Mouse (Mus musculus) limb, embryonic 15.5 days (tissue): ENCODE results near the gene Prss16. TPM values are rescaled to one million over a fixed set of nuclear protein-coding genes. Genes with fewer than 3 reads are reported as not detected.

Source experiments
- ATAC-seq: fragments of 200-750 bp; cut with Nextera tagmentation; 2 replicates; pipeline ENCODE4 v1.8.0; 2017; ENCODE audit warnings: low read depth, moderate TSS enrichment; ENCODE audit not compliant: insufficient number of reproducible peaks, low FRiP score, low TSS enrichment
- H3K27ac ChIP-seq: fragments of 300-500 bp; sonication (generic); 2 replicates; pipeline ENCODE4 v1.5.1; 2015; ENCODE audit warnings: moderate library complexity, mild to moderate bottlenecking, inconsistent platforms
- H3K27me3 ChIP-seq: fragments of 300-500 bp; sonication (generic); 2 replicates; pipeline ENCODE4 v1.6.1; 2015; ENCODE audit warnings: inconsistent platforms
- H3K36me3 ChIP-seq: fragments of 300-500 bp; sonication (generic); 2 replicates; pipeline ENCODE4 v1.6.1; 2015; ENCODE audit warnings: inconsistent platforms
- H3K4me1 ChIP-seq: fragments of 300-500 bp; sonication (generic); 2 replicates; pipeline ENCODE4 v1.6.1; 2015; ENCODE audit warnings: inconsistent platforms
- H3K4me2 ChIP-seq: fragments of 300-500 bp; sonication (generic); 2 replicates; pipeline ENCODE4 v1.6.1; 2015; ENCODE audit warnings: mild to moderate bottlenecking, inconsistent platforms
- H3K4me3 ChIP-seq: fragments of 300-500 bp; sonication (generic); 2 replicates; pipeline ENCODE4 v1.5.1; 2015; ENCODE audit warnings: mild to moderate bottlenecking, inconsistent platforms
- H3K9ac ChIP-seq: fragments of 300-500 bp; sonication (generic); 2 replicates; pipeline ENCODE4 v1.6.1; 2015; ENCODE audit warnings: inconsistent platforms
- H3K9me3 ChIP-seq: fragments of 300-500 bp; sonication (generic); 2 replicates; pipeline ENCODE4 v1.6.1; 2016; ENCODE audit warnings: inconsistent platforms
- WGBS: fragments of 180-500 bp; shearing (Covaris S2); methylation state at CpG from one replicate; pipeline ENCODE4 v1.1.7; 2015; 5-methylcytosine and 5-hydroxymethylcytosine counted together
- polyA plus RNA-seq: library from polyadenylated mRNA; unstranded; fragments of >200 nt; fragmentation: Nextera tagmentation; extraction: Ambion mirVana; gene quantifications from 2 replicates; pipeline ENCODE4 v1.2.1, GENCODE M21; 2015

Prss16 gene
- polyA plus RNA-seq, 1 experiment from 2014 or later = 1.2 TPM

DNA sequence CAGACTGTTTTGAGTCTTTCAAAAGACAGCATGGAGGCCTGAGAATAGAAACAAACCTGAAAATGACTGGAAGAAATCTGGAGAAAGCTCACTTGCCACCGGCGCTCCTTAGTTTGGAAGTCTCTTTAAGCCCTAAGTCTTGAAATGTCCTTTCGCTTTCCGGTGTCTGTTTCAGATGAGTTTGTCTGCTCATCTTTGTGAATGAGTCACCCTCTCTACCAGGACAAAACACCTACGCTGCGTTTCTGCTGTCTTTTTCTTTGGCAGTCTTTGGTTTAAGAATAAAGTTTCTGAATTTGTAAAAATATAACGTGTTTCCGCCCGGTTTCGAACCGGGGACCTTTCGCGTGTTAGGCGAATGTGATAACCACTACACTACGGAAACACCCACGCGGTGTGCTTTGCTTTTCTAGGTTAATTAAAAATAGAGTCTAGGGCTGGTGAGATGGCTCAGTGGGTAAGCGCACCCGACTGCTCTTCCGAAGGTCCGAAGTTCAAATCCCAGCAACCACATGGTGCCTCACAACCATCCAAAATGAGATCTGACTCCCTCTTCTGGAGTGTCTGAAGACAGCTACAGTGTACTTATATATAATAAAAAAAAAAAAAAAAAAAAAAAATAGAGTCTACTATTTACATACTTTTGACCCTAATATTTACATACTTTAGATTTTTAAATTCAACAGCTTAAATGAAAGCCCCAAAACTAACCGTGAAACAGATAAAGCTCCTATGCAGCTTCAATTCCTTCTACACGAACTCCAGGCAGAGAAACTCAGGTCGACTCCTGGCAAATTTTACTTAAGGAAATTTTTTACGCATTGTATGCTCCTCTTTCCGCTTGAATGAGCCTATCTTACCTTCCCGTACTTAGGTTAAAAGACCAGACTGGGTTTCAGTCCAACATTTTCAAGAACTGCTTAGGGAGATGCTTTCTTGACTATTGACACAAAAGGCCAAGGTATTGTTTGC lies 6.2 kb upstream of the Prss16 start:
- Histone ChIP-seq H3K4me1 (peaks cover 13% of the 10 kb centered on the region), H3K27ac (no peak overlapping the region), H3K4me3 (peak overlapping the region; percentile 12; the same call in 1 of the 2 replicates), H3K27me3 (peaks cover 81% of the 10 kb centered on the region), H3K9me3 (no peaks in the 10 kb centered on the region), H3K4me2 (no peak overlapping the region), H3K9ac (no peak overlapping the region), H3K36me3 (no peaks in the 10 kb centered on the region)
- ATAC-seq = no peak
- WGBS = 17% methylated on average over 27 of the region's 27 CpGs

DNA sequence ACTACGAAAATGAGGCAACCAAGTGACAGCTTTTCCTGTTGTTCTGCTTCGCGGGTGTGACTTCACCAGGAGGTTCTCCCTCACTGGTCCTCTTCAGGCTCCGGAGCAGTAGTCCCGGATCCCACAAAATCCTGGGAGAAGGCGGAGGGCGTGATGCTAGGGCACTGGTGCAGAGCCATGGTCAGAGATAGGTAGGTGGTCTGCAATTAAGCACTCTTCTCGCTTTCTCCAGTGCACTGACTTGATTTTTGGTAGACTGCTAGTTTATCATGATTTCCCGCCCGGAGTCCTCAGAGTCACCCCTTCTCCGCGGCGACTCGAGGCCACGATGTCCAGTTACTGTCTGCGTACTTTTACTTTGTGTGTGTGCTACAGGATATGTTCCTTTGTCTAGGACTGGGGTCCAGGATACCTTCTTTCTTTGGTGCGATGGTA lies 4.9 kb upstream of the Prss16 start:
- Histone ChIP-seq H3K27me3 (peaks cover 83% of the 10 kb centered on the region), H3K9me3 (no peaks in the 10 kb centered on the region), H3K4me1 (0 out of 2 replicates have a peak, but pooled peaks cover 3% of the 10 kb centered on the region), H3K4me3 (peak overlapping the region; percentile 21), H3K36me3 (no peaks in the 10 kb centered on the region), H3K27ac (no peak overlapping the region), H3K4me2 (peak overlapping the region; percentile 20; the same call in 1 of the 2 replicates), H3K9ac (no peak overlapping the region)
- no peak for ATAC-seq
- WGBS = 20% methylated on average over 17 of the region's 17 CpGs

DNA sequence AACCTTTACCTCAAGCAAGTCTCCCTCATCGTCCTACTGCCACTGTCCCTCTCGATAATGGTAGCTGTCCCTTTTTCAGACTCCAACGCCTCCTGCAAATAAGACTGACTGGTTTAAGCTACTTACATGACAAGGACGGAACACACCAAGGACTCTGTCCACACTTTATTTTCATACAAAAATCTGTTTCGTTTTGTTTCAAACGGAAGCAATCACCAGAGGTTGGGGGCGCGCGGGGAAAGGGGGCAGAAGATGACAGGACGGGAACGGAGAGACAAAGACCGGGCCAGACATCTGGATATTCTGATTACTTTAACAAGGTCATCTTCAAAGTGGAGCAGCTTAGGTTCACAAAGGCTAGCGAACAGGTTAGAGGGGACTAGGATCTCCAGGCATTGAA lies 4.2 kb upstream of the Prss16 start:
- WGBS = 22% methylated on average over 13 of the region's 13 CpGs
- 0 out of 2 replicates have a peak, but pooled peaks cover 3% of the 10 kb centered on the region for H3K4me1 ChIP-seq
- H3K36me3 ChIP-seq = no peaks in the 10 kb centered on the region
- no peak overlapping the region for H3K4me3 ChIP-seq
- no peak overlapping the region for H3K4me2 ChIP-seq
- ATAC-seq = no peak
- H3K27ac ChIP-seq = no peak overlapping the region
- no peak overlapping the region for H3K9ac ChIP-seq
- H3K9me3 ChIP-seq = no peaks in the 10 kb centered on the region
- H3K27me3 ChIP-seq = peaks cover 83% of the 10 kb centered on the region

DNA sequence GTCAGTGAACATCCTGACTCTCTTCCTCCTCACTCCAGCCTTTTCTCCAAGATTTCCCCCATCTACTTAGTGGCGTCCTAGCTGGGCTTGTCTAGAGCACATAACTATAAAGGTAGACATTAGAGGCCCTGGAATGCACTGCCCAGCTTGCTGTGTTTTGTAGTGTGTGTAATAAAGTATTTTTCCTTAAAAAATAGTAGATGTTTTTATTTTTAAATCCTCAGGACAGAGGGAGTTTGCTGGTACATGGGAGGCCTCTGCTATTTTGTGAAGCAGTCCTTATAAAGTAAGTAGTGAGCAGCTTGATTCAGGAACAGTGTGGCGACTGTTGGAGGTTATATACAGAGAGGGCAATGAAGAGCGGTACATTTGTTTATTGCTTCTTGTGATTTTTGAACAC lies 835 bp downstream of the Prss16 start:
- Histone ChIP-seq H3K27me3 (peaks cover 91% of the 10 kb centered on the region), H3K36me3 (no peaks in the 10 kb centered on the region), H3K4me3 (no peak overlapping the region), H3K9ac (no peak overlapping the region), H3K4me2 (no peak overlapping the region), H3K4me1 (peaks cover 20% of the 10 kb centered on the region), H3K27ac (no peak overlapping the region), H3K9me3 (no peaks in the 10 kb centered on the region)
- WGBS = 78% methylated on average over 3 of the region's 3 CpGs
- no peak for ATAC-seq

DNA sequence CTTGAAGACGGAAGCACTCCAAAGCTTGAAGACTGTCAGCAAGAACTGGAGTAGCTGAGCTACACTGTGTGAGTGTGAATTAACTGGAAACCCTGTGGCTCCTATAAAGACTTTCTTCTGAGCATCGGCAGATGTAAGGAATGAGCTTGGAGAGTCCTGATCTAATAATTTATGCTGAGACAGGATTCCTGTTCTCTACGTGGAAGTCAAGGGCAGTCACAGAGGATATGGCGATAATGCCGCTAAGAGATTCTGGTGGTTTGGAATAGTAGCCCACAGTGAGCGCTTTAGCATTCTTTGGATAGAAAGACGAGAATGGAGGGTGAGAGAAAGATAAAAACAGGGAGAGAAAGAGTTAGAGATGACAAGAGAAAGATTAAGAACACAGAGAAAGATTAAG lies 1.7 kb downstream of the Prss16 start:
- peaks cover 94% of the 10 kb centered on the region for H3K27me3 ChIP-seq
- no peak for ATAC-seq
- H3K36me3 ChIP-seq = no peaks in the 10 kb centered on the region
- no peak overlapping the region for H3K27ac ChIP-seq
- WGBS = 53% methylated on average over 7 of the region's 7 CpGs
- no peak overlapping the region for H3K4me2 ChIP-seq
- H3K9me3 ChIP-seq = no peaks in the 10 kb centered on the region
- peaks cover 20% of the 10 kb centered on the region for H3K4me1 ChIP-seq
- H3K4me3 ChIP-seq = no peak overlapping the region
- H3K9ac ChIP-seq = no peak overlapping the region

DNA sequence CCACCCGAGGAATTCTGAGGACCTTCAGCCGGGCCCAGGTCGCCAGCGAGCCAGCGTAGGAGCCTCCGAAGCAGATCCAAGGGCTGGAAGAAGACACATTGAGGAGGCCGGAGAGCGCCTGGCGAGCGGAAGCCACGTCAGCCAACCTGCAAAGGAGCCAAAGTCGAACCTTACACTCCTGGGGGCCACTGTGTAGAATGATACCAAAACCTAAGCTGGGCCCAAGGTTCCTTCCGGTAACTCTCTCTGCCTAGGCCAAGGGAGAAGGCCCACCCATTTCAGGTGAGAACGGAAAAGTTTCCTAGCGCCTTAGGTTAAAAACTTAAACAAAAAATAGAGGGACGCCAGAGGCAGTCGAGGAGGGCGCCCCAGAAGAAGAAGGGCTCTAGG lies 2.4 kb downstream of the Prss16 start:
- peaks cover 94% of the 10 kb centered on the region for H3K27me3 ChIP-seq
- no peak overlapping the region for H3K9ac ChIP-seq
- peak overlapping the region; percentile 96 for H3K4me2 ChIP-seq

DNA sequence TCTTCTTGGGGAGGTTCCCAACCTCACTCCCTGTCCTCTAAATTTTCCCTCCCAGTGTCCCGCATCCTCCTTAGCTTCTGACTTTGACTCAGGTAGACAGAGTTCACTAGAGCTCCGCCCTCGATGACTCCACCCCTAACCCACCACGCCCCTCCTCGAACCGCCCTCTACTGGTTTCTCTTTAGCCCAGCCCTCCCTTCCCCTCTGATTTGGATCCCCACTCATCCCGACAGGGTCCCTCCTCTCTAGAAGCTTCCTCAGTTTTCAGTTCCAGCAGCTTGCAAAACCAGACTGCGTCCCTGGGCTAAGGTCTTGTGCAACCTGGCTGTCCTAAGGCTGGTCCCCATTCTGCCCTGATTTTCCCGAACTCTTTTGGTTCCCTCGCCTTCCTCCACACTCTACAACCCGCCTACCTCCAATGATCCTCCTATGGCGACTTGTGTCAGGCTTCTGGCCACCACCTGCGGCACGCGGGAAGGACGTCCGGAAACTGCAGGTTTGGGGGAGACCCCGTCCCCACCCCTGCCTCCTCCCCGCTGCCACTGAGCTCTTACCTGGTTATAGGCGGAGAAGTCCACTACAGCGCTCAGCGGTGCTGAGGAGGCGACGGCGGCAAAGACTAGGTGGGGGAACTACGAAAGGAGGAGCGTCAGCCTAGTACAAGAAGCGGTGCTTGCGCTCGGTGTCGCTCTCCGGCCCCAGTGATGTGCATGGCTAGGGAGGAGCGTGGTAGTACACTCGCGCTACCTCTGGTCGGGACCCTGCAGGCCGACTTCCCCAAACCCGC lies 3.0 kb downstream of the Prss16 start:
- peak; percentile 74; the same call in 1 of the 2 replicates for ATAC-seq
- 0 out of 2 replicates have a peak overlapping the region, but pooled peaks have one; percentile 42 for H3K9ac ChIP-seq

More for the DNA sequence above, 2.4 kb downstream of the Prss16 start:
- peak overlapping the region; percentile 57 for H3K4me3 ChIP-seq
- ATAC-seq = no peak
- 4% methylated on average over 18 of the region's 18 CpGs for WGBS
- H3K9me3 ChIP-seq = no peaks in the 10 kb centered on the region
- no peaks in the 10 kb centered on the region for H3K36me3 ChIP-seq
- H3K4me1 ChIP-seq = peaks cover 20% of the 10 kb centered on the region
- H3K27ac ChIP-seq = no peak overlapping the region

DNA sequence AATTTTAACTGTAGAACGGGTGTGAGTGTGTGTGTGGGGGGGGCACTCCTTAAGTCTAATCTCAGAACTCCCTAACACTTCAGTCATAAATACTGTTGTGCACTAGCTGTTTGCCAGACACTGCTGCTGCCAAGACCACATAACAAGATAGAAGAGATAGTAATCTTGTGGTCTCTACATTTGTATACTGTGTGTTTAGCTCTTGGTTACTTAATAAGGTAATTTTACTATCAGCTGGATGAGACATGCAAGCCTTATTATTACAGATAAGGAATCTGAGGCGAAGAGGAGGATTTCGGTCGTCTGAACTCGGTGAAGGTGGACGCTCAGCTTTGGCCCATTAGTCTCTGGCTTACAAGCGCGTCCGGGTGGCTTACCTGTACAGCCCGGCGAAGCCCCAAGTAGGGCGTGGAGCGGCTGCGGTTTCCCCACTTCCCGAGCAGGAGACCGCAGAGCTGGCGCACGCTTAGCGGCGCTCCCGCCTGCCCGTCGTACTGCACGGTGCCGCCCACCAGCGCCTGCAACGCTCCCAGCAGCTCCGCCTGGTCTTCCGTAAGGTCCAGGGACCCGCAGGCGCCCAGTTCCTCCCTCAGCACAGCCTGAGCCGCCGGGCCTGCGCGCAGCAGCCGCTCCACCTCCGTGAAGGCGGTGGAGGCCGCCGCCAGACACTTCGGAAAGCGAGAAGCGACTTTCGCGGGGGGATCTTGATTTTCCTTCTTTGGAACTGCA lies 3.8 kb downstream of the Prss16 start:
- 1% methylated on average over 45 of the region's 45 CpGs for WGBS
- Histone ChIP-seq H3K4me1 (peaks cover 22% of the 10 kb centered on the region), H3K9ac (peak overlapping the region; percentile 42; the same call in 1 of the 2 replicates), H3K9me3 (no peaks in the 10 kb centered on the region), H3K4me2 (peak overlapping the region; percentile 96), H3K27me3 (peaks cover 99% of the 10 kb centered on the region), H3K4me3 (peak overlapping the region; percentile 57), H3K27ac (no peak overlapping the region), H3K36me3 (no peaks in the 10 kb centered on the region)
- ATAC-seq = peak; percentile 79

More for the DNA sequence above, 3.0 kb downstream of the Prss16 start:
- under 1% methylated on average over 38 of the region's 38 CpGs for WGBS
- no peak overlapping the region for H3K27ac ChIP-seq
- H3K4me2 ChIP-seq = peak overlapping the region; percentile 96
- peak overlapping the region; percentile 57 for H3K4me3 ChIP-seq
- H3K36me3 ChIP-seq = no peaks in the 10 kb centered on the region
- H3K4me1 ChIP-seq = peaks cover 22% of the 10 kb centered on the region
- peaks cover 97% of the 10 kb centered on the region for H3K27me3 ChIP-seq
- H3K9me3 ChIP-seq = no peaks in the 10 kb centered on the region

DNA sequence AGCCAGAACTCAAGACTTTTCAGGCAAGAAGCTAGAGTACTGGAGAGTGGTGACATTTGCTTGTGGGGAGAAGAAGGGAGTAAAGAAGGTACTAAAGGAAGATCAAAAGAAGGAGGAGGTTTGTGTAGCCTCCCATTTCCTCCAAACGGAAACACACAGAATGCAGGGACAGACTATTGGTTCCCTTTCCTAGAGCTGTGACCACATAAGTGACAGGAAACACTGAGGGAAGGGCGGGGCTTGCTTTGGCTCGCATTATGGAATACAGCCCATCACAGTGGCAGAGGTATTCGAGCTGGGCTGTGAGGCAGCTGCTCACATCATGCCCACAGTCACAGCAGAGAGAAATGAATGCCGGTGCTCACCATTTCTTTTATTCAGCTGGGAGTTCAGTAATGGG lies 7.7 kb downstream of the Prss16 start:
- Histone ChIP-seq H3K4me1 (peaks cover 23% of the 10 kb centered on the region), H3K9ac (no peak overlapping the region), H3K36me3 (no peaks in the 10 kb centered on the region), H3K9me3 (no peaks in the 10 kb centered on the region), H3K4me3 (no peak overlapping the region), H3K4me2 (no peak overlapping the region), H3K27me3 (peaks cover 100% of the 10 kb centered on the region), H3K27ac (no peak overlapping the region)
- ATAC-seq = no peak
- 15% methylated on average over 5 of the region's 5 CpGs for WGBS

DNA sequence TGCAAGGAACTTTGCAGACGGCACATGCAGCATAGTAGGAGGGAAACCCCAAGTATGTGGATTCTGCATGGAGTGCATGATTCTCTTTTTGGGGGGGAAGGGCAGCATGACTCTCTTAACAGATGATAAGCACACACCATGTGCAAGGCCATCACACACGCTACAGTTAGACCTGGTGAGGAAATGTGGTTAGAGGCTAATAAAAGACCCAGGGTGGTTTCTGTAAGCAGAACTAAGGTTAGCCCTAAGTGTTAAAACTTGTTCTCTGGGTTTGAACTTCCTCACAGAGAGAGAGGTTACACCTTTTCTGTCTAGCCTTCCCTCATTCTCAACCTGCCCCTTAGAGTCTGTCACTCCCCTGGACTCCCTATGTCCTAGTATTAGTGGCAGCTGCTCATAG lies 8.2 kb downstream of the Prss16 start:
- peaks cover 22% of the 10 kb centered on the region for H3K4me1 ChIP-seq
- H3K27ac ChIP-seq = no peak overlapping the region
- H3K9ac ChIP-seq = no peak overlapping the region
- H3K36me3 ChIP-seq = no peaks in the 10 kb centered on the region
- peaks cover 100% of the 10 kb centered on the region for H3K27me3 ChIP-seq
- no peaks in the 10 kb centered on the region for H3K9me3 ChIP-seq
- no peak overlapping the region for H3K4me2 ChIP-seq
- ATAC-seq = no peak
- H3K4me3 ChIP-seq = no peak overlapping the region
- 55% methylated on average over 2 of the region's 2 CpGs for WGBS

DNA sequence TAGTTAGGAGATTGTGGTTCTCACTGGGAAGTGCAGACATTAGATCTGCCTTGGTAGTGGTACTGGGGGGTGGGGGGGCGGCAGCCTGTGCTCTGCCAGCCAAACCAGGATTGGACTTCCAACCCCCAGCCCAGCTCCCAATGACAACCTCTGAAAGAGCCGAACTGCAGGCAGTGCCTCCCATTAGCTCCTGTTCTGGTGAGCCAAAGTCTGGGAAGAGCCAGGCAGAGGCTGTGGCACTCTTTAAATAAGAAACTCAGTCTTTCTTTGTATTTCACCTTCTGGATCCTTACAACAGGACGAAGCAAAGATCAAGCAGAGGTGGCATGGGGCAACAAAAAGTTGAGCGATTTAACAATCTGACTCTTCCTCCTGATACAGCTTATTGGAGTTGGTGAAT lies 10.4 kb downstream of the Prss16 start:
- Histone ChIP-seq H3K4me3 (no peak overlapping the region), H3K9ac (no peak overlapping the region), H3K4me1 (peaks cover 17% of the 10 kb centered on the region; the same call in 1 of the 2 replicates), H3K27ac (no peak overlapping the region), H3K9me3 (no peaks in the 10 kb centered on the region), H3K36me3 (no peaks in the 10 kb centered on the region), H3K27me3 (peaks cover 96% of the 10 kb centered on the region), H3K4me2 (no peak overlapping the region)
- ATAC-seq = no peak
- 42% methylated on average over 4 of the region's 4 CpGs for WGBS
